Mouse (Mus musculus) bone marrow, adult 2 months (tissue): ENCODE data around the gene Pawr.

Experiments used
- CTCF ChIP-seq: fragments of 200-500 bp; IDR thresholded peaks from 2 replicates; pipeline ENCODE4 v1.5.1; 2011; ENCODE audit warnings: low read length, control low read depth; ENCODE audit not compliant: control insufficient read depth, insufficient read depth
- POLR2A ChIP-seq: fragments of 200-500 bp; IDR thresholded peaks from 2 replicates; pipeline ENCODE4 v1.6.1; 2011; ENCODE audit warnings: low read depth, mild to moderate bottlenecking, control low read depth, low read length, borderline replicate concordance; ENCODE audit not compliant: control insufficient read depth

DNA sequence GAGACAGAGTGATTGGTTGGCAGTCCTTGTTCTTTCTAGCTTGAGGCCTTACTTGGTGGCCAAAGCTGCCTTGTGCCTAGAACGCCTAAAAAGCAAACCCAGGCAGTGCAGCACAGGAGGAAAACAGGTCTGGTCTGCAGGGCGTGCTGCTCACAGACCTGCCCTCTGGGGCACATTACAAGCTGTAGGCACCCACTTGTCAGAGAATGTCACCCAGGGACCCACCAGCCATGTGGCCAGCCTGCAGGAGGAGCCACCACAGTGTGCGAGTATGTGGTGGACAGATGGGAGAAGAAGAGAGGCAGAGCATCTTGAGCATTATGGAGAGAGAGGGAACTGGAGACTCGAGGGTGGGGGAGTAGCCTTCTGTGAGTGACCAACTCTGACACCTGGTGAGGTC is 70.8 kb downstream of the Pawr start:
- TF ChIP-seq CTCF = no peak
- no peak for TF ChIP-seq POLR2A
